Mouse (Mus musculus) liver, embryonic 14.5 days (tissue): Measurements from ENCODE around the gene Fads3. TPM values are rescaled to one million over a fixed set of nuclear protein-coding genes. Genes with fewer than 3 reads are reported as not detected.

Source experiments
- ATAC-seq: fragments of 200-750 bp; cut with Nextera tagmentation; 2 replicates; pipeline ENCODE4 v1.8.0; 2017; ENCODE audit warnings: moderate number of reproducible peaks, mild to moderate bottlenecking, moderate library complexity; ENCODE audit not compliant: insufficient read depth
- DNase-seq, 3 experiments: peaks; one replicate each; pipeline ENCODE4 v3.0.0-alpha.2; 2012 to 2013; ENCODE audit warnings: low read depth in 3 of 3, low spot score in 3 of 3
- H3K27ac ChIP-seq: fragments of 300-500 bp; sonication (generic); 2 replicates; pipeline ENCODE4 v1.5.1; 2014; ENCODE audit warnings: moderate library complexity, mild to moderate bottlenecking, control low read depth, inconsistent platforms
- H3K27me3 ChIP-seq: fragments of 300-500 bp; sonication (generic); 2 replicates; pipeline ENCODE4 v1.6.1; 2014; ENCODE audit warnings: mild to moderate bottlenecking, low read length, moderate library complexity; ENCODE audit not compliant: control insufficient read depth, insufficient read depth
- H3K36me3 ChIP-seq: fragments of 300-500 bp; sonication (generic); replicated peaks from 2 replicates; pipeline ENCODE4 v1.6.1; 2014; ENCODE audit warnings: low read depth; ENCODE audit not compliant: control insufficient read depth, insufficient read depth
- H3K4me1 ChIP-seq, 2 experiments: fragments of 200-500 bp in 1 of 2; fragments of 300-500 bp in 1 of 2; sonication (generic) in 1 of 2; replicated peaks; 2 replicates each; pipeline ENCODE4 v1.6.1; 2012 to 2014; ENCODE audit warnings: antibody characterized with exemption in 1 of 2, inconsistent platforms in 1 of 2, low read length in 1 of 2; ENCODE audit not compliant: control insufficient read depth in 2 of 2, insufficient read depth in 2 of 2
- H3K4me2 ChIP-seq: fragments of 300-500 bp; sonication (generic); 2 replicates; pipeline ENCODE4 v1.6.1; 2014; ENCODE audit warnings: low read depth, mild to moderate bottlenecking, control low read depth, moderate library complexity
- H3K4me3 ChIP-seq, 2 experiments: fragments of 200-500 bp in 1 of 2; fragments of 300-500 bp in 1 of 2; sonication (generic) in 1 of 2; 2 replicates each; pipeline ENCODE4 v1.5.1; 2012 to 2014; ENCODE audit warnings: low read depth in 2 of 2, low read length in 2 of 2, mild to moderate bottlenecking in 2 of 2, control low read depth in 1 of 2, inconsistent platforms in 1 of 2, moderate library complexity in 1 of 2; ENCODE audit not compliant: insufficient read depth in 1 of 2
- H3K9ac ChIP-seq: fragments of 300-500 bp; sonication (generic); replicated peaks from 2 replicates; pipeline ENCODE4 v1.6.1; 2014; ENCODE audit warnings: mild to moderate bottlenecking, control low read depth, moderate library complexity
- H3K9me3 ChIP-seq: fragments of 300-500 bp; sonication (generic); 2 replicates; pipeline ENCODE4 v1.6.1; 2016; ENCODE audit warnings: low read length, mixed read lengths; ENCODE audit not compliant: control insufficient read depth
- CTCF ChIP-seq: IDR thresholded peaks from 2 replicates; pipeline ENCODE4 v1.5.1; 2016; ENCODE audit warnings: antibody characterized with exemption, low read depth, control low read depth
- EP300 ChIP-seq: IDR thresholded peaks from 2 replicates; pipeline ENCODE4 v1.6.1; 2016; ENCODE audit warnings: antibody characterized with exemption, low read depth
- WGBS: fragments of 180-500 bp; shearing (Covaris S2); extraction: QIAGEN DNeasy Blood & Tissue Kit; methylation state at CpG from one replicate; pipeline ENCODE4 v1.1.7; 2014; ENCODE audit not compliant: insufficient replicate concordance; 5-methylcytosine and 5-hydroxymethylcytosine counted together
- polyA plus RNA-seq, 2 experiments: library from polyadenylated mRNA; depleted of rRNA in 1 of 2; stranded (reverse) in 1 of 2; unstranded in 1 of 2; fragments of >200 nt; fragmentation: Nextera tagmentation in 1 of 2; extraction: Ambion mirVana in 1 of 2; gene quantifications; 2 replicates each; pipeline versions ENCODE4 v1.2.1 to v1.2.3; 2012 to 2014

Fads3 gene
- polyA plus RNA-seq, 2 experiments: 4.4 to 8.2 TPM

DNA sequence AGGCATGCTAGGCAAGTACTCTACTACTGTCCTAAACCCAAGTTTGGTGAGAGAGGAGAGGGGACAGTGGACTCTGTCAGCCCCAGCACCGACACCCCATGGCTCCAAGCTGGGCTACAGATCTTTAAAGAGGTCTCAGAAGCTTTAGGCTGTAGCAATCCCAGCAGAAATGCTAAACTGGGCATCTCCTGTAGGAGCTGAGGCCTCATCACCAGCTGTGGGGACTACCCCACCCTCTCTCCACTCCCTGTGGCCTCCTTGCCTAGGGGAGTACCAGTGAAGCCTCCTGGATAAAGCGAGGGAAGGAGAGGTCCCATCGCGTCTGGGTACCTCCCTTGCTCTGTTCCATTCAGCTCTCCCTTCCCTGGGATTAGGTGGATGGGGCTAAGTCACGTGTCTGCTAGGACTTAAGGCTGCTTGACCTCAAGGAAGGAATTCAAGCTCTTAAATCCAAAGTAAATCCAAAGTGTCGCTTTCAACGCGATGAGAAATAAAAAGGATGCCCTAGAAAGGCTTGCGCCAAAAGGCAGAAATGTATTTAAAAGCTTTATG, 17.6 kb downstream of the Fads3 start:
- DNase-seq: no peak
- peaks cover 11 to 20% of the 10 kb centered on the region in 2 experiments for H3K4me1 ChIP-seq
- TF ChIP-seq EP300: no peak
- no peak for TF ChIP-seq CTCF
- ATAC-seq: no peak
- no peaks in the 10 kb centered on the region for H3K9me3 ChIP-seq
- H3K27ac ChIP-seq: no peak overlapping the region
- H3K27me3 ChIP-seq: no peaks in the 10 kb centered on the region
- WGBS: 72% methylated on average over 9 of the region's 9 CpGs
- no peaks in the 10 kb centered on the region; the same call in 1 of the 2 replicates for H3K36me3 ChIP-seq
- peak overlapping the region; percentile 70; the same call in 1 of the 2 replicates for H3K4me2 ChIP-seq
- H3K9ac ChIP-seq: no peak overlapping the region
- no peak overlapping the region for H3K4me3 ChIP-seq

DNA sequence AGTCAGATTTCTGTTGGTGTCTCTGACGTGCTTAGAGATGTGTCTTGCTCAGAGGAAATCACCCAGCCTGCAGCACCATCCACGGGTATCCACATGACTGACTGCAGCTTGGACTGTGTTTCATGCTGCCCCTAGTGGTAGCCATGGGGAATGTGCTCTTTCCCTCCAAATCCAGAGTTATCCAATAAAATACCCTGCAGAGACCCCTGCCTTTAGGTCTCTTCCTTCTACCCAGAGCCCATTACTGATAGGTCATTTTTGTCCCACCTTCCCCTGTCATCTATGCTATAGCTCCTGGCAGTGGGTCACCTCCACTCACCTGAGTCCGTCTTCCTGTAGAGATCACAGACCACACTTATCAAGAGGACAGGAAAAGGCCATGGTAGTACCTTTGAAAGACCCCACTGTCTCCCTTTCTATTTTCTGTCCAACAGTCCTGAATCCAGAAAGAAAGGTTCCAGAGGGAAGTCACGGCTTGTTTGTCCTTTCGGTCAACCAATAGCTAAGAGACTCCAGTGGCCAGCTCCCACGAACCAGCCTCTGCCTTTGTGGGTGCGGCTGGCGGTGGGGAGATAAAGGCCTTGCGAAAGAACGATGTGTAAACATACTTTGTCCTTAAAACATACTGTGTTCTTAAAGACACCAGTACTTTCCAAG, 18.7 kb downstream of the Fads3 start:
- Histone ChIP-seq H3K9ac (peak overlapping the region; percentile 38; the same call in 1 of the 2 replicates), H3K36me3 (no peaks in the 10 kb centered on the region; the same call in none of the 2 replicates), H3K27ac (peak overlapping the region; percentile 67), H3K4me1 (peaks cover 11 to 20% of the 10 kb centered on the region in 2 experiments), H3K4me3 (peak overlapping the region; percentile 16 to 26; a peak in 3 of 4 replicates), H3K4me2 (peak overlapping the region; percentile 70), H3K27me3 (no peaks in the 10 kb centered on the region), H3K9me3 (no peaks in the 10 kb centered on the region)
- ATAC-seq: peak; percentile 69
- peak; percentile 58 to 63 (median 59) for DNase-seq
- TF ChIP-seq CTCF (peak; percentile 95), EP300 (0 out of 2 replicates have a peak, but pooled peaks have one; percentile 12)
- 8% methylated on average over 10 of the region's 10 CpGs for WGBS

DNA sequence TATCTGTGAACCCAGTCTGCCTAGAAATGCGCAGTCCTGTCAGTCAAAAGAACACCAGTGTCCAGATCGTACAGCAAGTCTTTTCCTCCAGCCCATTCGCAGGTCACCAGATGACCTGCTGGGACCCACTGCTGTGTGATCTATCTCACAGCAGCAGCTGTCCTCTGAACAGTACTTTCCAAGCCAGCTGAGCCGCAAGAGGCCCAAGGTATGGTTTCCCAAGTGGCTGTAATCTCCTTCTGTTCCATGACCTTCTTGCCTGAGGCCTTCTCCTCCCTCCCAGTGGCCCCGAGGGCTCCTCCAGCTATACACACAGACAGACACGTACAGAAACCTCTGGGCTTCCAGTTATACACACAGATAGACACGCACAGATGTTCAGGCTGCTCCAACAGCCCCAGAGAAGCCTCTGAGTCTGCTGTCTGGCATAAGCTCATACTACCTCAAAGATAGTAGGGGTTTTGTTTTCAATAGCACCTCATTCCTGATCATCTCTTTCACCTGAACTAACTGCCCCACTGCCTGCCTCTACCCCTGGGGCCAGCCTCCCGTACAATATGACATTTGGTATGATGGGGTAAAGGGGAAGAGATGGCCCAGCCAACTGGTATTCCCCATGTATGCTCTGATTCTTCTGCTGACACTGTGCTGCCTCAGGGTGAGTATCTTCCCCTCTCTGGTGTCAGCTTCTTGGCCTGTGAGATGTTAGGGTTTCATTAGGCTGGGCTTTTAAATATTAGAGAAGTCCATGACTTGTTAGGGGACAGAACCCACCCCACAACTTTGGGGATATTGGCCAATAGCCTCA, 19.6 kb downstream of the Fads3 start:
- Histone ChIP-seq H3K4me1 (peaks cover 11 to 25% of the 10 kb centered on the region in 2 experiments), H3K27me3 (no peaks in the 10 kb centered on the region), H3K36me3 (no peaks in the 10 kb centered on the region; the same call in none of the 2 replicates), H3K4me3 (no peak overlapping the region), H3K9me3 (no peaks in the 10 kb centered on the region), H3K4me2 (peak overlapping the region; percentile 70), H3K9ac (no peak overlapping the region; the same call in 1 of the 2 replicates), H3K27ac (peak overlapping the region; percentile 67)
- ATAC-seq: peak; percentile 29
- DNase-seq: peak; percentile 28 to 46 (median 33)
- TF ChIP-seq EP300: no peak
- TF ChIP-seq CTCF: no peak
- 15% methylated on average over 8 of the region's 8 CpGs for WGBS

DNA sequence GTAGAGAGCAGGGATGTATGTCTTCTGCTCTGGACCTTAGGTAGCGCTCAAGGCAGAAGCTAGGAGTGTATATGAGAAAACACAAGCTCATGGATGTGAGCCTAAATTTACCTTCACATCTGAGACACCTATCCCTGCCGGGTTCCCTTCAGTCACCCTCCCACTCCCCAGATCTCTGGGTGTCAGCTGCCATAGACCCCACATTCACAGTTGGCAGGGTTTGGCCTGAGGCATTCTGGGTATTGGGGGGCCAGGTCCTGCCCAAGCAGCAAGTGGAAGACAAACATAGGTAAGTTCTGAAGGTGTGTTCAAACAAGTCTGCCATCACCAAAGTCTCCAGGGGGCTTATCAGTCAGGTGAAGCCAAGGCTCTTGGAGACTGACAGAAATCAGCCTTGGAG, 20.3 kb downstream of the Fads3 start:
- H3K27ac ChIP-seq: no peak overlapping the region

More for the DNA sequence above, 20.3 kb downstream of the Fads3 start:
- Histone ChIP-seq H3K4me2 (no peak overlapping the region), H3K36me3 (no peaks in the 10 kb centered on the region; the same call in none of the 2 replicates), H3K9ac (no peak overlapping the region), H3K27me3 (no peaks in the 10 kb centered on the region), H3K4me3 (no peak overlapping the region), H3K4me1 (peaks cover 11 to 31% of the 10 kb centered on the region in 2 experiments), H3K9me3 (no peaks in the 10 kb centered on the region)
- ATAC-seq (no peak), DNase-seq (no peak)
- WGBS: 78% methylated on average over 2 of the region's 2 CpGs
- no peak for TF ChIP-seq EP300
- TF ChIP-seq CTCF: no peak
